1 mouse cellular context compared by ENCODE assay signal in the genomic region with DNA sequence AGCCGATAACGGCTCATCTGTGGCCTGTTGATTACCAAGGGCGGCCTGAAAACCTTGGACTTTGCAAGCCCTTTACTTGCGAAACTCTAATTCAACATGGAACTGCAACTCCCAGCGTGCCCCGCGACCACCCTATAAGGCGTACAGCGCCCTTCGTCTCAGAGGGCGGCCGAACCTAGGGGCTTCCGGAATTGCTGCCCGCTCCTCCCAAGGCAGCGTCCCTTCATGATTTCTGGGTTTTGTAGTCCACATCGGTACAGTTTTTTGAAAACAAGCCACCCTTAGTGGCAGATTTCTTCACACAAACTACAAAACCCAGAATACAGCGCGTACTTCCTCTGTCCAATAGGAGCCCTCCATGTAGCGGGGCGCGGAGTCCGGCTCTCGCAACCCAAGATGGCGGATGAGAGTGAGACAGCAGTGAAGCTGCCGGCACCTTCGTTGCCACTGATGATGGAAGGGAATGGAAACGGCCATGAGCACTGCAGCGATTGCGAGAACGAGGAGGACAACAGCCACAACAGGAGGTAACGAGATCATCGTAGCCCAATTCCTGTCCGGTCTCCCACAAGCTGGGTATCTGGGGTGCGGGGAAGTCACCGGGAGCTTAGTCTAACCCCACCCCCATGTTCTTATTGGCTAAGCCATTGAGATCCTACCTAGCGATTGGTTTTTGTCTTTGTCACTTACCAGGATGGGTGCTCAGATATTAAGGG.
A peak's percentile ranks its signal among the peaks of the same experiment; 100 is the strongest.
TF ChIP-seq lines count a peak whose summit lies in the region.

Nmt1 (plus strand) TSS at position 15 of the 716 bp plus-strand sequence.
Dcakd (minus strand) TSS at position 158 of the 716 bp plus-strand sequence.

TF ChIP-seq in MEL, 35 proteins besides CTCF, POLR2A, EP300 and RAD21 (continued from another document):
- TF ChIP-seq ZNF384 (IDR thresholded peaks at IDR 0.05; ENCODE audit: low read depth, low read length) (peak; percentile 72), ZKSCAN1 (IDR thresholded peaks at IDR 0.05; ENCODE audit: low read depth, low read length) (no peak), POLR2AphosphoS5 (IDR thresholded peaks at IDR 0.05; ENCODE audit: borderline replicate concordance, low read depth, low read length) (no peak), MYC (IDR thresholded peaks at IDR 0.05; ENCODE audit: low read depth, low read length) (peak; percentile 40; the same call in 1 of the 2 replicates), MAX (IDR thresholded peaks at IDR 0.05; ENCODE audit: low read length) (peak; percentile 66; the same call in 1 of the 2 replicates), MAFK (IDR thresholded peaks at IDR 0.05; ENCODE audit: borderline replicate concordance, low read depth, low read length) (no peak), CHD2 (IDR thresholded peaks at IDR 0.05; ENCODE audit: low read length) (peak; percentile 87), TCF12 (IDR thresholded peaks at IDR 0.05; ENCODE audit: low read depth, low read length) (peak; percentile 86), UBTF (IDR thresholded peaks at IDR 0.05; ENCODE audit: borderline replicate concordance, insufficient read depth, low read depth, low read length) (no peak), SIN3A (IDR thresholded peaks at IDR 0.05; ENCODE audit: low read length) (peak; percentile 80; the same call in 1 of the 2 replicates), TBP (IDR thresholded peaks at IDR 0.05; ENCODE audit: low read depth, low read length) (peak; percentile 95), ZC3H11A (IDR thresholded peaks at IDR 0.05; ENCODE audit: low read depth, low read length) (no peak), BHLHE40 (IDR thresholded peaks at IDR 0.05; ENCODE audit: borderline replicate concordance, low read depth, low read length) (no peak), USF1 (IDR thresholded peaks at IDR 0.05; ENCODE audit: low read depth, low read length) (0 out of 2 replicates have a peak, but pooled peaks have one; percentile 25), GATA1 (IDR thresholded peaks at IDR 0.05; ENCODE audit: low read depth, low read length) (0 out of 2 replicates have a peak, but pooled peaks have one; percentile 2), ETS1 (IDR thresholded peaks at IDR 0.05; ENCODE audit: low read depth, low read length) (peak; percentile 24), HCFC1 (IDR thresholded peaks at IDR 0.05; ENCODE audit: low read depth, low read length) (peak; percentile 98), JUND (IDR thresholded peaks at IDR 0.05; ENCODE audit: low read depth, low read length) (no peak), NELFE (IDR thresholded peaks at IDR 0.05; ENCODE audit: low read depth, low read length) (peak; percentile 85), TAL1 (IDR thresholded peaks at IDR 0.05; ENCODE audit: low read length) (no peak; the same call in 1 of the 2 replicates), E2F4 (IDR thresholded peaks at IDR 0.05; ENCODE audit: borderline replicate concordance, low read depth, low read length) (peak; percentile 75; the same call in 1 of the 2 replicates), RCOR1 (IDR thresholded peaks at IDR 0.05; ENCODE audit: low read depth, low read length) (no peak), ZMIZ1 (IDR thresholded peaks at IDR 0.05; ENCODE audit: low read depth, low read length) (peak; percentile 66; the same call in 1 of the 2 replicates)
